Mouse (Mus musculus) hindbrain, embryonic 14.5 days (tissue): ENCODE measurements around the gene Cer1. TPM values are rescaled to one million over a fixed set of nuclear protein-coding genes. Genes with fewer than 3 reads are reported as not detected.

ENCODE experiments used
- ATAC-seq: fragments of 200-750 bp; cut with Nextera tagmentation; 2 replicates; pipeline ENCODE4 v1.8.0; 2017; ENCODE audit warnings: moderate number of reproducible peaks, mild to moderate bottlenecking, moderate TSS enrichment, moderate library complexity; ENCODE audit not compliant: low FRiP score
- DNase-seq: peaks from one replicate; pipeline ENCODE4 v3.0.0-alpha.2; 2015; ENCODE audit warnings: low spot score
- H3K27ac ChIP-seq: fragments of 300-500 bp; sonication (generic); 2 replicates; pipeline ENCODE4 v1.5.1; 2014; ENCODE audit warnings: mild to moderate bottlenecking, moderate library complexity
- H3K27me3 ChIP-seq: fragments of 300-500 bp; sonication (generic); 2 replicates; pipeline ENCODE4 v1.6.1; 2014; ENCODE audit warnings: mild to moderate bottlenecking, low read length, mixed read lengths; ENCODE audit not compliant: control insufficient read depth, insufficient read depth
- H3K36me3 ChIP-seq: fragments of 300-500 bp; sonication (generic); replicated peaks from 2 replicates; pipeline ENCODE4 v1.6.1; 2014; ENCODE audit not compliant: control insufficient read depth, insufficient read depth
- H3K4me1 ChIP-seq: fragments of 300-500 bp; sonication (generic); replicated peaks from 2 replicates; pipeline ENCODE4 v1.6.1; 2014; ENCODE audit warnings: antibody characterized with exemption, low read length, mixed read lengths; ENCODE audit not compliant: control insufficient read depth, insufficient read depth
- H3K4me2 ChIP-seq: fragments of 300-500 bp; sonication (generic); replicated peaks from 2 replicates; pipeline ENCODE4 v1.6.1; 2014; ENCODE audit warnings: mild to moderate bottlenecking, moderate library complexity
- H3K4me3 ChIP-seq: fragments of 300-500 bp; sonication (generic); replicated peaks from 2 replicates; pipeline ENCODE4 v1.5.1; 2014; ENCODE audit warnings: mild to moderate bottlenecking, low read length
- H3K9ac ChIP-seq: fragments of 300-500 bp; sonication (generic); 2 replicates; pipeline ENCODE4 v1.6.1; 2014
- H3K9me3 ChIP-seq: fragments of 300-500 bp; sonication (generic); 2 replicates; pipeline ENCODE4 v1.6.1; 2016; ENCODE audit warnings: low read length; ENCODE audit not compliant: control insufficient read depth
- WGBS: fragments of 180-500 bp; shearing (Covaris S2); extraction: QIAGEN DNeasy Blood & Tissue Kit; methylation state at CpG from one replicate; pipeline ENCODE4 v1.1.7; 2014; 5-methylcytosine and 5-hydroxymethylcytosine counted together
- polyA plus RNA-seq: library from polyadenylated mRNA; unstranded; fragments of >200 nt; fragmentation: Nextera tagmentation; extraction: Ambion mirVana; gene quantifications from 2 replicates; pipeline ENCODE4 v1.2.1, GENCODE M21; 2014

The Cer1 gene
- polyA plus RNA-seq, 1 experiment from 2014 or later, result not detected

DNA sequence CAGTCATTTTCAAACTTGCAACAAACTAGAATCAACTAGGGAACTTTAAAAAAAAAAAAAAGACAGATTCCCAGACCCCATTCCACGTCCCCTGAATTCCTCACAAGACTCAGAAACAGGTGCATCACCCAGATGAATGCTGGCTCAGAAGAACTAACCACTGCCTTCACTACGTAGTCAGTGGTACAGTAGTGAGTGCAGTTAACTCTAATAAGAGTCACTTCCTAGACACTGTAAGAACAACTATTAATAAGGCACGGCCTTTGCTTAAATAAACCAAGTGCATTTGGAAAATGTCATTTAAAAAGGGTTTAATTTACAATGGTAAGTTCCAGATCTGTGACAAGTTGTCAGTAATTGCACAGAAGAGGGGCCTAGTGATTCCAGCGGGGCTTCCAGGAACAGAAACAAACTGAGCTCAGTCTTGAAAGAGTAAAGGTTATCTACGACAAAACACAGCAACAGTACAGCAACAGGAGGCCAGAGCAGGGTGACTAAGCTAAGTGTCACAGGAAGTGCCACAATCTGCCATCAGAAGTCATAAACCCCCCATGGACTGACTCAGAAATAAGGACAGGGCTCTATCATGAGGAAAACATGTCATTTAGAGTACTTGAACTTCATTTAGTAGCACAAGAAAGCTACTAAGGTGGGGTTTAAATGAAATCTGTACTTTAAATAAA, 36.3 kb downstream of the Cer1 start:
- ATAC-seq, result no peak
- Histone ChIP-seq H3K9me3 (no peaks in the 10 kb centered on the region), H3K27ac (no peak overlapping the region), H3K4me1 (no peaks in the 10 kb centered on the region), H3K4me2 (no peak overlapping the region), H3K27me3 (no peaks in the 10 kb centered on the region), H3K4me3 (no peak overlapping the region), H3K9ac (no peak overlapping the region), H3K36me3 (peaks cover 21% of the 10 kb centered on the region)
- no peak for DNase-seq
- 56% methylated on average over 5 of the region's 5 CpGs for WGBS

DNA sequence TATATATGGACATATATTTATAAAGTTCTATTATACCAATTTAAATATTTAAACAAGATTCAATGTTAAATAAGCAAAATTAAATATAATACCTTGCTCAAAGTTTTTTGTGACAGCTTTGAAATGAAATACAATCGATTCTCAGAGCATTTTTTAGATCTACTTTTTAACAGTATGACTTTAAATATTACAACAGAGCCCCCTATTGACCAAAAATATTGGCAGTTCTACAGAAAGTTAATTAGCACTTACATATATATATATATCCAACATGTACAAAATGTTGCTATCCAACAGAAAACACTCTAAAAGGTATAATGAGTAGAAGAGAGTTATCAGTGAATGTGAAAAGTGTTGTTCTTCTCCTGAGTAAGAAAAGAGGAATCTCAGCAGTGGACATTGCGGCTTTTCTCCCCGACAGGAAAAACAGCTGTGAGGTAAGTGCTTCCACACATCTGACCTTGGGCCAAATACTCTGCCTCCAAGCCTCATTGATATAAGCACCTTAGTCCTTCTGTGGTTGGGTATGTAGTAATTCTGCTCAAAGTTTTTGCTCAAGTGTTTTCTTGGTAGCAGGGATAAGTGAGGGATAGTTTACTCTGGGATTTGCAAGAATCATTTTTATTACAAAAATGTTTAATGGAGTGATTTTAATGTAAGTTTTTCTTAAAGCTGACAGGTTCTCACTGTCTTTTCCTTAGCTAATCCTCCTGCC, 47.3 kb downstream of the Cer1 start:
- no peak overlapping the region for H3K27ac ChIP-seq
- WGBS, result 73% methylated on average over 3 of the region's 3 CpGs

More for the DNA sequence above, 47.3 kb downstream of the Cer1 start:
- ATAC-seq, result no peak
- Histone ChIP-seq H3K9ac (no peak overlapping the region), H3K4me3 (no peak overlapping the region), H3K4me2 (no peak overlapping the region), H3K36me3 (peaks cover 32% of the 10 kb centered on the region), H3K4me1 (no peaks in the 10 kb centered on the region), H3K27me3 (no peaks in the 10 kb centered on the region), H3K9me3 (no peaks in the 10 kb centered on the region)
- DNase-seq, result peak; percentile 74

Other genes starting within 250 kb of the Cer1 start
- 75.7 and 90.8 TPM in 2 replicates for gene Nfib, start 179.4 kb downstream of the Cer1 start, polyA plus RNA-seq
- 16.8 and 18.7 TPM in 2 replicates for gene Zdhhc21, start 25.2 kb downstream of the Cer1 start, polyA plus RNA-seq
- gene Frem1, start 167.2 kb upstream of the Cer1 start, polyA plus RNA-seq, result 3.4 and 3.8 TPM in 2 replicates